Mouse (Mus musculus): Measurements from ENCODE around the gene Myl6b.

Gene Myl6b

GRCm38 (mm10) chr10:128498590-128498989 is at the start of gene Myl6b:
Gene Myl6b, minus strand, starts transcription at chr10:128498685.
- in situ Hi-C loops (cut with MboI; ENCODE audit: low pct_unique_long_range_greater_than_20kb in 1 of 2, low sequenced_read_pairs in 2 of 2, unreplicated experiment in 1 of 2): no loop called here

- in situ Hi-C loops (cut with MboI; ENCODE audit: low pct_unique_long_range_greater_than_20kb in 1 of 2, low sequenced_read_pairs in 2 of 2, unreplicated experiment in 1 of 2): no loop called here
These were observed 49.0 kb upstream of the Myl6b start, which contains the start of gene Zc3h10 for GRCm38 (mm10) chr10:128547361-128548032. Gene Zc3h10, minus strand, starts transcription at chr10:128547774.

GRCm38 (mm10) chr10:128546787-128547186 is 48.3 kb upstream of the Myl6b start:
- in situ Hi-C loops (cut with MboI; ENCODE audit: low pct_unique_long_range_greater_than_20kb in 1 of 2, low sequenced_read_pairs in 2 of 2, unreplicated experiment in 1 of 2): no loop called here

DNA sequence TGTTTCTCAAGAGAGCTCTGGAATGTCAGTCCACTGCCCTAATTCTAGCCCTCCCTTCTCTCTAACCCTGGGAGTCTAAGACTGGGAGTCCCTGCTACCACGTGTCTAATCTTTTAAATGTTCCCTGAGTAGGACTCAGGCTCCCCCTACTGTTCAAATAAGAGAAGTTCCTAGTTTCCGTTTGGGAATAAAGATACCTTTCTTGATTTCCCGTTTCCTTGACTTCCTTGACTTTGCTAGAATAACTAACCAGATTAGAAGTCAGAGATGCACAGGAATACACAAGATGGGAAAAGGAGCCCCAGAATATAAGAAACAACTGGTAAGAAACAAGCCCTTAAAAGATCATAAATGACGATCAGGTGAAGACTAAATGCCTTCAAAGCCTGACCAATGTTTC is 47.9 kb upstream of the Myl6b start:
- in situ Hi-C loops (cut with MboI; ENCODE audit: low pct_unique_long_range_greater_than_20kb in 1 of 2, low sequenced_read_pairs in 2 of 2, unreplicated experiment in 1 of 2): no loop called here

GRCm38 (mm10) chr10:128545570-128545898 is 47.0 kb upstream of the Myl6b start:
- in situ Hi-C loops (cut with MboI; ENCODE audit: low pct_unique_long_range_greater_than_20kb in 1 of 2, low sequenced_read_pairs in 2 of 2, unreplicated experiment in 1 of 2): no loop called here

DNA sequence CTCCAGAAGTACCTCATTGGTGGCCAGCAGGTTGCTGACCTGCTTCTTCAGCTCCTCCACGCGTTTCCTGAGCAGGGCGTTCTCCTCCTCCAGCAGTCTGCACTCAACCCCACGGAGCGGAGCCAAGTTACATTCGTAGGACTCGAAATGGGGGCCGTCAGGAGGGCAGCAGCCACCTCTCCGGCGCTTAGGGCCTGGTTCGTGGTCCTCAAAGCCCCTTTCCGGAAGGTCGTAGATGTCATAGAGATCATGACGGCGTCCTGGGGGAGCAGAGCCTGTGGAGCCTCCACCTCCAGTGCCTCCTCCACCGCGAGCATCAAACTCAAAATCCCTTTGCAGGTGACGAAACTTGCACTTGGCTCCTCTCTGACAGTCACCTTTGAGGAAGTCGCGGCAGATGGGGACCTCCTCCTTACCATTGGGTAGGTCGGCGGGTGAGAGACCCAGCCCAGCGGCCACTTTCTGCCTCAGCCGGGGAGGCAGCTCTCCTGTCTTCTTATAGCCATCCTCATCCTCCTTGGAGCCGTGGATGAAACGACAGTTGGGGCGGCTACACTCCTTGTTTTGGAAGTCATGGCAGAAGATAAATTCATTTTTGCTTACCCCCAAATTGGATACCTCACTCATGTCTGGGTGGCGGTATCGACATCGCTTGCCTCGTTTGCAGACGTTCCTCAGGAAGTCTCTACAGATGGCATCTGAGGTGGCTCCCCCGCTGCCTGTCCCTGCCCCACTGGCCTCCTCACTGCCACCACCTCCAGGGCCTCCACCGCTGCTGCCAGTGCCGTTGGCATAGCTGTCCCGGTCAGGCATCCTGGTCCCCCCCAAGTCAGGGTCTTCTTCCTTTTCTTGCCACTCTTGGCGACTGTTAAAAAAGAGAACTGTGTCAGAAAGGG is 46.4 kb upstream of the Myl6b start:
- in situ Hi-C loops (cut with MboI; ENCODE audit: low pct_unique_long_range_greater_than_20kb in 1 of 2, low sequenced_read_pairs in 2 of 2, unreplicated experiment in 1 of 2): no loop called here

DNA sequence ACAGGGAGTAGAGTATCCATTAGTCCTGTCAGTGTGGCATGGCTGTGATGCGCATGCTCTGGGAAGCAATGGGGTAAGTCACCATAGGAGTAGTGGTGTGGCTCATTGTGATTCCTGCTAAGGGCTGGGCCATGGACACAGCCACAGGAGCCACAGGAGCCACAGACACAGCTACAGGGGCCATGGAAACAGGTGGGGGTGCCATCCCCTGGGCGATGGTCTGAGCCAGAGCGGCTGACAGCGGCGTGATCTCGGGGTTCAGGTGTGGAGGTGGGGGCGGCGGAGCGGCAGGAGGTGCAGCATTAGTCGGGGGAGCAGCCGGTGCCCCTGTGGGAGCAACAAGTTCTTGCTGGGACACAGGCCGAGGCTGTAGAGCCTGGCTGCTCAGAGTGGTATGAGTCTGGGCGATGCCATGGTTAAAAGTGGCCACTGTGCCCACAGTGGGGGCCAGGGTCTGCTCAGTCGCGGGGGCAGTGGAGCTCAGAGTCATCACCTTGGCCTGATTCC is 45.7 kb upstream of the Myl6b start:
- in situ Hi-C loops (cut with MboI; ENCODE audit: low pct_unique_long_range_greater_than_20kb in 1 of 2, low sequenced_read_pairs in 2 of 2, unreplicated experiment in 1 of 2): no loop called here

DNA sequence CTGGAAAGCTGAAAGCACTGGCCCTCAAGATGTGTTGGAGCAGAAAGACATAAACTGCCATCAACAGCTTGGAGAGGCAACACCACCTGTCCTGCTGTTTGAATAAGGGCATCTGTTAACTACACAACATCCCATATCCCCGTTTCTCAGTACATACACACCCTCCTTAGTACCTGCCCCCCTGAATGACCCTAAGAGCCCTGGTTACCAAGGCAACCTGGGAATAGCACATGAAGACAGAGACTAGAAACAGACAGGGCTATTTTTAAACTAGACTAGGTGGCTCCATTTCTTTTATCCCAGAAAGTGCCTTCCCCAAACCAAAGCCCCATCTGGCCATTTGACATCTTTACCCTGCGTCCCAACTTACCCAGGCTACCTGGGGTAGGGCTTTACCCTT is 44.6 kb upstream of the Myl6b start:
- in situ Hi-C loops (cut with MboI; ENCODE audit: low pct_unique_long_range_greater_than_20kb in 1 of 2, low sequenced_read_pairs in 2 of 2, unreplicated experiment in 1 of 2): no loop called here

DNA sequence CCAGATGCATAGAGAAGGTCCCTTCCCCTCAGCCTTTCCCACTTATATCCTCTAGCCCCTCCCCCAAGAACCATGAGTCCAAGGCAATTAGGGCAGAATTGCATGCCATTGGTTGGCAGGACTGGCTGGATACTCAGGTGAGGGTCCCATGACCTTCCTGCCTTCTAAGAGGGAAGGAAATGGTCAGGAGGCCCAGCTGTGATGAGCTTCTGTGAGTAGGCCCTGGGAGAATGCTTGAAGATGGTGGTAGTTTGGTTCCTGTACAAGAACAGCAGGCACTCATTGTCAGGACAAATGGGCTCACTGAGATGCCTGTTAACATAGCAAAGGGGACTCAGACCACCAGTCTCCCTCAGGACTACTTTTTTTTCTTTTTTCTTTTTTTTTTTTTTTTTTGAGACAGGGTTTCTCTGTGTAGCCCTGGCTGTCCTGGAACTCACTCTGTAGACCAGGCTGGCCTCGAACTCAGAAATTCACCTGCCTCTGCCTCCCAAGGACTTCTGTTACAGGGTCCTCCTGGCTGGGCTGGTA is 39.9 kb upstream of the Myl6b start:
- in situ Hi-C loops (cut with MboI; ENCODE audit: low pct_unique_long_range_greater_than_20kb in 1 of 2, low sequenced_read_pairs in 2 of 2, unreplicated experiment in 1 of 2): no loop called here

DNA sequence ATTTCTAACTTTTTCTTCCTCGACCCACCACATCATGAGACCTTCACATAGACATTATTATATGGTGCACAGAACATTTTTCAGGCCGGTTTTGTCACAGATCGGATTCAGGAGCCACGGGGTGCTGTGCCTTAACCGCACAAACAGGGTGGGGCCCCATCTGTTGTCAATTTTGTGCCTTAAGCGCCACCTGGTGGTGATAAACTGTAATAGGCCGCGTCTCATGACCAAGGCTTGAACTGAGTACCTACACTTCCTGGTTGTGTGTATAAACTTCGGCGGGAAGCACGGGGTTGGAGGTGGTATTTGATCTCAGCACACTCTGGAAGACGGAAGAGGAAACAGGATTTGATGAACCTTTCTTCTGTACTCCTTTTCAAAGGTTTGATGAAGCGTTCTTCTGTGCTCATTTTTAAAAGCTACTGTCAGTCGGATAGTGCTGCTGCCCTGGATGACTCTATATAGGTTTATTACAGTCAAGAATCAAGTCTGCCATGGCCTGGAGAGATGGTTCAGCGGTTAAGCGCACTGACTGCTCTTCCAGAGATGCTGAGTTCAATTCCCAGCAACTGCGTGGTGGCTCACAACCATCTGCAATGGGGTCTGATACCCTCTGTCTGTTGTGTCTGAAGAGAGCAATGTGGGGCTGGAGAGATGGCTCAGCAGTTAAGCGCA is 37.9 kb upstream of the Myl6b start:
- in situ Hi-C loops (cut with MboI; ENCODE audit: low pct_unique_long_range_greater_than_20kb in 1 of 2, low sequenced_read_pairs in 2 of 2, unreplicated experiment in 1 of 2): no loop called here

- in situ Hi-C loops (cut with MboI; ENCODE audit: low pct_unique_long_range_greater_than_20kb in 1 of 2, low sequenced_read_pairs in 2 of 2, unreplicated experiment in 1 of 2): no loop called here
These were observed 37.3 kb upstream of the Myl6b start for GRCm38 (mm10) chr10:128535624-128536265.

DNA sequence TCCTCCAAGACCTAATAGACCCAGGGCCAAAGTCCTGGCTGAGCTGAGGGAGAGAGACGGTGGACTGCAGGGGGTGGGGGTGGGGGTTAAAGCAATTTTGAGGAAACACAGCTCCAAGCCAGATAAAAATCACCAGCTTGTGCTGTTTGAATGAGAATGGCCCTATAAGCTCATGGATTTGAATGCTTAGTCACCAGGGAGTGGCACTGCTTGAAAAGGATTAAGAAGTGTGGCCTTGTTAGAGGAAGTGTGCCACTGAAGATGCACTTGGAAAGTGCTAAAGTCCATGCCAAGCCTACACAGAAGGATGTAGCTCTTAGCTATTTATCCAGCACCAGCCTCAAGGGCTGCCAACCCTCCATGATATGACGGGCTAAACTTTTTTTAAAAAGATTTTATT is 36.7 kb upstream of the Myl6b start:
- in situ Hi-C loops (cut with MboI; ENCODE audit: low pct_unique_long_range_greater_than_20kb in 1 of 2, low sequenced_read_pairs in 2 of 2, unreplicated experiment in 1 of 2): no loop called here

- in situ Hi-C loops (cut with MboI; ENCODE audit: low pct_unique_long_range_greater_than_20kb in 1 of 2, low sequenced_read_pairs in 2 of 2, unreplicated experiment in 1 of 2): no loop called here
These were observed 28.2 kb upstream of the Myl6b start for GRCm38 (mm10) chr10:128526366-128527356.

- in situ Hi-C loops (cut with MboI; ENCODE audit: low pct_unique_long_range_greater_than_20kb in 1 of 2, low sequenced_read_pairs in 2 of 2, unreplicated experiment in 1 of 2): no loop called here
These were observed 27.3 kb upstream of the Myl6b start, which contains the start of gene Esyt1 for GRCm38 (mm10) chr10:128525671-128526308. Gene Esyt1, minus strand, starts transcription at chr10:128525871.

DNA sequence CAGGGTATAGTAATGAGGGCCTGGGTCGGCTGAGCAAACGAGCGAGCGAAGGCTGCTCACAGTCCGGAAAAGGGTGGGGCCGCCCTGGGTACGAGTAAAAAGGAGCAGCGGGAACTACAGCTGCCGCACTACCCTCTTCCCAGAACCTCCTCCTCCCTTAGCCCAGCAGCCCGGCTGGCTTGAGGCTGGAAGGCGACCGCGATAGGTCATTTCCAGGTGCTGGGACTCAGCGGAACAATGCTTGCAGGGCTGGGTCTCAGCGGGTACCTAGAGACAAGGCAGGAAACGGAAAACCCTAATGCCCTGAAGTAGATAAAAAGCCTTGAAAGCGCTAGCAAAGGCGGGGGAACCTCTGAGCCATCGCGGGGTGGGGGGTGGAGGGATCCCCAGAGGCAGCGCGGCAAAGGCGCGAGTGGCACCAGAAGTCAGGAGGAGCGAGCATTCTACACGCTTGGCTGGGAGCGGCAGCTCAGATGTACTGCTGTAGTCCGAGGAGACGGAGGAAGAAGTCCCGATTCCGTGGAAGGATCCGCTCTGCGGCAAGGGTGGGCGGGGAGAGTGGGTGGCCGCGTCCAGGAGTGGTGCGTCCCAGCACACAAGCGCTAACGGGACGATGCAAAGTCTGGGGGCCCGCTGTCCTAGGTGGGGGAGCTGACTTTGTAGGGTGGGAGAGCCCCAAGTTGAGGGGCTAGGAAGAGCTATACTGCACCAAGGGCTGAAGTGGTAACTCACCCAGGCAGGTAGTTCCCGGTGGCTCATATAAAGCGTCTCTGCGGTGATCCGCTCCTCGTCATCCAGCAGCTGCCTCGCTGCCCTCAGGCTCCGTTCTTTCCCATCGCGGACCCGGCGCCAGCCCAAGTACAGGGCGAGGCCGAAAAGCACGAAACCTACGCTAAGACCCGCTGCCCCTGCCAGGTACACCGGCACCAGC is 26.5 kb upstream of the Myl6b start:
- in situ Hi-C loops (cut with MboI; ENCODE audit: low pct_unique_long_range_greater_than_20kb in 1 of 2, low sequenced_read_pairs in 2 of 2, unreplicated experiment in 1 of 2): no loop called here

DNA sequence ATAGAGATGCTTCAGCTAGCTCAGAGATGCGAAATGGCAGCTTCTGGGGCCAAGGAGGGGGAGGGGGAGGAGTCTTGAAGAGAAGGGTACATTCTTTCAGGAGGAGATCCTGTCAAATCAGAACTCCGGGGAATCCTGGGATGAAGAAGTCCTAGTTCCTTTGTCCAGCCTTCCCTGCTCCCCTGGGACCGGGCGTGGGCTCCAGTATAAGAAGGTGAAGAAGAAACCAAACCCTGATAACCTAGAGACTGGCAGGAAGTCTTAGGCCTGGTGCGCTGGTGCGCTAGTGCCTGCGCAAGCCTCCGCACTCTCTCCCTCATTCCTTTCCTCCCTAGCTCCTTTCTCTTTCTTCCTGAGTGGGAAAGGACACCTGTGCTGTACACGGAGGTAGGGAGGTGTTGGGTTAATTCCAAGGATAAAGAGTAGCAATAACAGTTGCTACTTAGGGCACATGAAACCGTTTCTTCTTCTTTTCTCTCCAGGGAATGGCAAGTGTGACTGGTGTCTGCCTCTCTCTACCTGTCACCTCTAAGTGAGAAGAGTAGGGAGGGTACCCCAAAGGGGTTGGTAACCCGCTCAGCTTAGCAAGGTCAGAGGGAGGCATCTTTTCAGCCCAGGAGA is 25.7 kb upstream of the Myl6b start:
- in situ Hi-C loops (cut with MboI; ENCODE audit: low pct_unique_long_range_greater_than_20kb in 1 of 2, low sequenced_read_pairs in 2 of 2, unreplicated experiment in 1 of 2): no loop called here
